ENCODE assay signal across 10 mouse cellular contexts in the genomic region with DNA sequence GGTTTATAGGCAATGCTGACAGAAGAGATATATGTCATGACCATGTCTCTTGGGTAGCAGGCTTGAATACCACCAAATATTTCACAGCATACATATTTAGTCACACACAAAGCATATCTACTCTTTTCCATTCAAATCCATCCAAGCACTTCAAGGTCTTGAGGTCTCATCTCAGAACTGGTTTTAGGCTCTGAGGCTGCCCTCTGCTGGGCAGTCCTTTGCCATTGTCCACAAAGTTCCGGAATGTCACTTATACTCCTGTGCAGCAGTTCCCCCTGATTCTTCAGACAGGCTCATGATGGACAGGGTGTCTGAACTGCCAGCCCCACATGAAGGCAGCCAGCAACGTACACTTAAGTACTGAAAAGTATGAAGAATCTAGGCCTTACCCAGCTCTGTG. TPM values are rescaled to one million over a fixed set of nuclear protein-coding genes. Genes with fewer than 3 reads are reported as not detected.
DNase-seq lines count a peak whose midpoint lies in the region; ATAC-seq and TF ChIP-seq lines count a peak whose summit lies in the region.
"Had no signal": no experiment of that assay in that cellular context is flagged by ENCODE, and none has a peak within 500 bp of the region (broad histone marks: within the 10 kb centered on the region; RNA-seq: fewer than 3 reads in every experiment).

No protein-coding gene starts in this region.

- no peak for ATAC-seq in heart, embryonic 12.5 days (ENCODE audit: insufficient number of reproducible peaks, low FRiP score)
- ATAC-seq in kidney, postnatal 0 days (replicated peaks; ENCODE audit: low FRiP score, low read depth) = no peak

- TF ChIP-seq POLR2A in thymus, adult 2 months (IDR thresholded peaks at IDR 0.05; ENCODE audit: control insufficient read depth, extremely low read depth, insufficient read depth, low read length, poor library complexity) = no peak

- H3K9ac ChIP-seq in heart, embryonic 12.5 days = no peak overlapping the region
- H3K9ac ChIP-seq in kidney, postnatal 0 days (ENCODE audit: low read depth, low read length) = no peak overlapping the region
- H3K9ac ChIP-seq: heart, embryonic 13.5 days had no signal

- peaks cover 28% of the 10 kb centered on the region for H3K27me3 ChIP-seq in heart, embryonic 12.5 days (replicated peaks)
- peaks cover 5% of the 10 kb centered on the region; the same call in 1 of the 2 replicates for H3K27me3 ChIP-seq in thymus, adult 2 months (ENCODE audit: control insufficient read depth, insufficient read depth, low read length)
- peaks cover 4% of the 10 kb centered on the region; the same call in 1 of the 2 replicates for H3K27me3 ChIP-seq in kidney, postnatal 0 days (ENCODE audit: insufficient read depth, low read length)
- H3K27me3 ChIP-seq in splenic B cell, adult 2 months (ENCODE audit: control insufficient read depth, insufficient read depth, low read length, poor library complexity, severe bottlenecking) = no peaks in the 10 kb centered on the region

- peaks cover 13% of the 10 kb centered on the region for H3K4me1 ChIP-seq in heart, embryonic 12.5 days (replicated peaks)
- H3K4me1 ChIP-seq in thymus, adult 2 months (replicated peaks; ENCODE audit: control insufficient read depth, insufficient read depth, low read length) = peaks cover 10% of the 10 kb centered on the region
- peaks cover 7% of the 10 kb centered on the region for H3K4me1 ChIP-seq in kidney, postnatal 0 days (replicated peaks; ENCODE audit: insufficient read depth, low read length)

- peaks cover 33% of the 10 kb centered on the region for H3K36me3 ChIP-seq in heart, embryonic 12.5 days
- H3K36me3 ChIP-seq in thymus, adult 2 months (ENCODE audit: control insufficient read depth, insufficient read depth, low read length) = peaks cover 9% of the 10 kb centered on the region; the same call in 1 of the 2 replicates
- peaks cover 28% of the 10 kb centered on the region for H3K36me3 ChIP-seq in kidney, postnatal 0 days (ENCODE audit: insufficient read depth, low read length)
- H3K36me3 ChIP-seq in splenic B cell, adult 2 months (ENCODE audit: control insufficient read depth, insufficient read depth, low read length, poor library complexity, severe bottlenecking) = peaks cover 13% of the 10 kb centered on the region

- no peak overlapping the region for H3K27ac ChIP-seq in heart, embryonic 12.5 days (ENCODE audit: poor library complexity, severe bottlenecking)
- H3K27ac ChIP-seq in thymus, adult 2 months (ENCODE audit: control insufficient read depth, insufficient read depth, low read length) = no peak overlapping the region
- no peak overlapping the region for H3K27ac ChIP-seq in kidney, postnatal 0 days
- H3K27ac ChIP-seq: heart, embryonic 13.5 days had no signal

- peak; percentile 42 to 59 for DNase-seq in heart, adult 18-20 months
- DNase-seq in thymus, adult 2 months = peak; percentile 23
- no peak for DNase-seq in thymus, postnatal 10 days (ENCODE audit: low spot score in 2 of 2)
- DNase-seq in kidney, postnatal 0 days (ENCODE audit: low spot score) = peak; percentile 65
- DNase-seq in splenic B cell, adult 2 months (ENCODE audit: low read depth, low spot score) = peak; percentile 63
- DNase-seq in gastrocnemius, postnatal 25 days = no peak
- DNase-seq in left cerebral cortex, postnatal 25 days (ENCODE audit: low spot score in 2 of 2) = no peak

- TF ChIP-seq CTCF in thymus, adult 2 months (IDR thresholded peaks at IDR 0.05; ENCODE audit: borderline replicate concordance, control insufficient read depth, extremely low read depth, insufficient read depth, low read length, poor library complexity) = no peak
- TF ChIP-seq CTCF in kidney, postnatal 0 days (IDR thresholded peaks at IDR 0.05; ENCODE audit: low read depth) = peak; percentile 74

- no peak overlapping the region for H3K4me2 ChIP-seq in heart, embryonic 12.5 days
- no peak overlapping the region for H3K4me2 ChIP-seq in kidney, postnatal 0 days (ENCODE audit: low read length)
- H3K4me2 ChIP-seq: heart, embryonic 13.5 days had no signal

- WGBS in heart, embryonic 12.5 days = 34% methylated on average over 2 of the region's 2 CpGs
- WGBS in thymus, adult 2 months = 73% methylated on average over 2 of the region's 2 CpGs
- WGBS in kidney, postnatal 0 days = 52% methylated on average over 2 of the region's 2 CpGs

- no peak overlapping the region for H3K4me3 ChIP-seq in heart, embryonic 12.5 days
- no peak overlapping the region for H3K4me3 ChIP-seq in thymus, adult 2 months (ENCODE audit: control insufficient read depth, insufficient read depth, low read length)
- no peak overlapping the region for H3K4me3 ChIP-seq in kidney, postnatal 0 days (replicated peaks; ENCODE audit: low read depth, low read length)
- H3K4me3 ChIP-seq: heart, embryonic 13.5 days; myocyte had no signal

- intact Hi-C loops in left cerebral cortex, postnatal 25 days (cut with DNase I) = no loop called here

- H3K9me3 ChIP-seq in heart, embryonic 12.5 days (replicated peaks) = no peaks in the 10 kb centered on the region
- no peaks in the 10 kb centered on the region for H3K9me3 ChIP-seq in kidney, postnatal 0 days (replicated peaks; ENCODE audit: low read length)
- H3K9me3 ChIP-seq: heart, embryonic 13.5 days had no signal

RNA-seq across cellular contexts. Expression of a gene that starts 4.8 kb away (rescaled TPM):
- under 1 TPM; 0.13 to 0.42 TPM for total RNA-seq in heart, adult 18-20 months (2021)
- polyA plus RNA-seq in heart, embryonic 12.5 days (2016; fragmentation: Nextera tagmentation; extraction: Ambion mirVana) = 0.28 and 0.29 TPM in 2 replicates
- 0.07 and 0.08 TPM in 2 replicates for polyA plus RNA-seq in thymus, adult 2 months (2012; rRNA removed)
- 0.68 and 0.74 TPM in 2 replicates for polyA plus RNA-seq in kidney, postnatal 0 days (2015; fragmentation: Nextera tagmentation; extraction: Ambion mirVana)
- under 1 TPM; 0.08 to 0.11 TPM for total RNA-seq in gastrocnemius, postnatal 25 days (2021)
- 1 to 10 TPM; 1.0 to 1.2 TPM for total RNA-seq in left cerebral cortex, postnatal 25 days (2021)

RNA-seq across cellular contexts. Expression of a gene that starts 5.1 kb away (rescaled TPM):
- 10 to 100 TPM; 15.8 to 16.2 TPM for total RNA-seq in heart, adult 18-20 months (2021)
- 1.6 and 1.9 TPM in 2 replicates for polyA plus RNA-seq in heart, embryonic 12.5 days (2016; fragmentation: Nextera tagmentation; extraction: Ambion mirVana)
- 15.8 and 16.7 TPM in 2 replicates for polyA plus RNA-seq in thymus, adult 2 months (2012; rRNA removed)
- polyA plus RNA-seq in kidney, postnatal 0 days (2015; fragmentation: Nextera tagmentation; extraction: Ambion mirVana) = 2.4 and 2.6 TPM in 2 replicates
- total RNA-seq in gastrocnemius, postnatal 25 days (2021) = 10 to 100 TPM; 10.5 to 11.6 TPM
- 10 to 100 TPM; 25.1 to 27.1 TPM for total RNA-seq in left cerebral cortex, postnatal 25 days (2021)

RNA-seq across cellular contexts. Expression of a gene that starts 24.4 kb away (rescaled TPM):
- total RNA-seq in heart, adult 18-20 months (2021) = 10 to 100 TPM; 66.0 to 69.3 TPM
- polyA plus RNA-seq in heart, embryonic 12.5 days (2016; fragmentation: Nextera tagmentation; extraction: Ambion mirVana) = 54.9 and 57.4 TPM in 2 replicates
- polyA plus RNA-seq in thymus, adult 2 months (2012; rRNA removed) = 13.7 and 15.3 TPM in 2 replicates
- polyA plus RNA-seq in kidney, postnatal 0 days (2015; fragmentation: Nextera tagmentation; extraction: Ambion mirVana) = 67.5 and 68.0 TPM in 2 replicates
- total RNA-seq in gastrocnemius, postnatal 25 days (2021) = 10 to 100 TPM; 31.7 to 33.2 TPM
- 10 to 100 TPM; 20.7 to 22.7 TPM for total RNA-seq in left cerebral cortex, postnatal 25 days (2021)

Comparison
In these comparisons a context has a peak if more than half of its experiments do, and no peak if none do; other contexts are left out.
1. DNase-seq: peak in heart, adult 18-20 months (2 of 2), thymus, adult 2 months (single experiment), kidney, postnatal 0 days (single experiment) and splenic B cell, adult 2 months (single experiment); none in thymus, postnatal 10 days (0 of 2), gastrocnemius, postnatal 25 days (single experiment) and left cerebral cortex, postnatal 25 days (0 of 2).